Mouse (Mus musculus): ENCODE data around the gene Car15.

Gene Car15

GRCm38 (mm10) chr16:17838051-17838450 is at the start of gene Car15:
Gene Car15, minus strand, starts transcription at chr16:17838364.
- DNase-seq, result no peak

- no peak for DNase-seq
Measured at GRCm38 (mm10) chr16:17884116-17884515, 46.0 kb upstream of the Car15 start.

- no peak for DNase-seq
Measured at GRCm38 (mm10) chr16:17882196-17882595, 44.0 kb upstream of the Car15 start.

- no peak for DNase-seq
Measured at GRCm38 (mm10) chr16:17879571-17879970, 41.4 kb upstream of the Car15 start.

- no peak for DNase-seq
Measured at GRCm38 (mm10) chr16:17876096-17876495, 37.9 kb upstream of the Car15 start.

- DNase-seq, result no peak
Measured at GRCm38 (mm10) chr16:17875174-17875573, 37.0 kb upstream of the Car15 start.

- no peak for DNase-seq
Measured at GRCm38 (mm10) chr16:17872995-17873394, 34.8 kb upstream of the Car15 start.

- no peak for DNase-seq
Measured at GRCm38 (mm10) chr16:17871248-17871647, 33.1 kb upstream of the Car15 start.

- DNase-seq, result no peak
Measured at GRCm38 (mm10) chr16:17865770-17866169, 27.6 kb upstream of the Car15 start.

- DNase-seq, result no peak
Measured at GRCm38 (mm10) chr16:17865293-17865692, 27.1 kb upstream of the Car15 start.

- peak; percentile 30 for DNase-seq
Measured at GRCm38 (mm10) chr16:17858592-17858991, 20.4 kb upstream of the Car15 start.

- no peak for DNase-seq
Measured at GRCm38 (mm10) chr16:17857157-17857556, 19.0 kb upstream of the Car15 start.

- DNase-seq, result no peak
Measured at GRCm38 (mm10) chr16:17853263-17853662, 15.1 kb upstream of the Car15 start.

- DNase-seq, result no peak
Measured at GRCm38 (mm10) chr16:17851860-17852259, 13.7 kb upstream of the Car15 start.

GRCm38 (mm10) chr16:17851331-17851730 is 13.2 kb upstream of the Car15 start:
- DNase-seq, result no peak

GRCm38 (mm10) chr16:17849486-17849885 is 11.3 kb upstream of the Car15 start:
- no peak for DNase-seq

GRCm38 (mm10) chr16:17848928-17849327 is 10.8 kb upstream of the Car15 start:
- DNase-seq, result peak; percentile 48

GRCm38 (mm10) chr16:17848431-17848830 is 10.3 kb upstream of the Car15 start:
- DNase-seq, result no peak

GRCm38 (mm10) chr16:17843701-17844365 is 5.7 kb upstream of the Car15 start:
- DNase-seq, result no peak

GRCm38 (mm10) chr16:17842437-17842836 is 4.3 kb upstream of the Car15 start:
- DNase-seq, result no peak

GRCm38 (mm10) chr16:17839976-17840375 is 1.8 kb upstream of the Car15 start:
- no peak for DNase-seq

GRCm38 (mm10) chr16:17835481-17835880 is 2.7 kb downstream of the Car15 start:
- no peak for DNase-seq

GRCm38 (mm10) chr16:17834543-17834942 is 3.6 kb downstream of the Car15 start:
- no peak for DNase-seq

GRCm38 (mm10) chr16:17833681-17834399 is 4.3 kb downstream of the Car15 start:
- DNase-seq, result no peak

GRCm38 (mm10) chr16:17833321-17833680 is 4.9 kb downstream of the Car15 start:
- no peak for DNase-seq
